ENCODE assay signal across 8 mouse cellular contexts in genomic region chr6:115823850-115824464, GRCm38 (mm10). TPM values are rescaled to one million over a fixed set of nuclear protein-coding genes. Genes with fewer than 3 reads are reported as not detected.
DNase-seq lines count a peak whose midpoint lies in the region; ATAC-seq and TF ChIP-seq lines count a peak whose summit lies in the region.
"Not testable (repeated sequence)": the region's sequence is repeated elsewhere in the genome, so short reads cannot be mapped to it uniquely, and the experiment has no call there.

No protein-coding gene starts in this region.

- not testable (repeated sequence) for H3K4me3 ChIP-seq in bone marrow, adult 2 months (replicated peaks; ENCODE audit: control insufficient read depth, low read depth, low read length); stomach, embryonic 14.5 days (ENCODE audit: low read depth, low read length)
- H3K4me3 ChIP-seq in embryonic facial prominence, embryonic 15.5 days (replicated peaks): peak overlapping the region; percentile 28
- peak overlapping the region; percentile 38 for H3K4me3 ChIP-seq in heart, embryonic 16.5 days (ENCODE audit: low read length)
- H3K4me3 ChIP-seq in liver, embryonic 16.5 days (ENCODE audit: low read depth, low read length): peak overlapping the region; percentile 40

- WGBS in bone marrow, adult 2 months: 4% methylated on average over 4 of the region's 11 CpGs
- WGBS in embryonic facial prominence, embryonic 15.5 days: 4% methylated on average over 5 of the region's 11 CpGs
- 8% methylated on average over 4 of the region's 11 CpGs for WGBS in heart, embryonic 16.5 days
- WGBS in liver, embryonic 16.5 days (ENCODE audit: insufficient replicate concordance): 0% methylated on average over 5 of the region's 11 CpGs
- WGBS in stomach, embryonic 14.5 days: 4% methylated on average over 5 of the region's 11 CpGs

- H3K9ac ChIP-seq in embryonic facial prominence, embryonic 15.5 days; heart, embryonic 16.5 days (ENCODE audit: low read length); liver, embryonic 16.5 days (ENCODE audit: low read depth, low read length); stomach, embryonic 14.5 days (replicated peaks; ENCODE audit: low read depth, low read length): not testable (repeated sequence)

- TF ChIP-seq CTCF in bone marrow, adult 2 months (IDR thresholded peaks at IDR 0.05; ENCODE audit: control insufficient read depth, insufficient read depth, low read length): peak; percentile 69

- TF ChIP-seq POLR2A in bone marrow, adult 2 months (IDR thresholded peaks at IDR 0.05; ENCODE audit: borderline replicate concordance, control insufficient read depth, low read depth, low read length): not testable (repeated sequence)

- H3K4me1 ChIP-seq in bone marrow, adult 2 months (ENCODE audit: control insufficient read depth, insufficient read depth, low read length); embryonic facial prominence, embryonic 15.5 days; heart, embryonic 16.5 days (ENCODE audit: control insufficient read depth, insufficient read depth, low read length); stomach, embryonic 14.5 days (ENCODE audit: control insufficient read depth, insufficient read depth, low read length): not testable (repeated sequence)
- peaks cover 28% of the 10 kb centered on the region for H3K4me1 ChIP-seq in liver, embryonic 16.5 days (ENCODE audit: control insufficient read depth, low read depth, low read length)

- DNase-seq in CD4-positive, CD25-positive, alpha-beta regulatory T cell, adult 2 months (ENCODE audit: low read depth, low spot score): peak; percentile 91
- peak; percentile 82 for DNase-seq in kidney, adult 9 months

- peak; percentile 87 for ATAC-seq in embryonic facial prominence, embryonic 15.5 days (ENCODE audit: insufficient number of reproducible peaks, low FRiP score, low TSS enrichment, low read depth)
- ATAC-seq in heart, embryonic 16.5 days (replicated peaks; ENCODE audit: extremely low read depth, insufficient read depth, low FRiP score): peak; percentile 95
- ATAC-seq in liver, embryonic 16.5 days (ENCODE audit: low read depth): peak; percentile 90
- peak; percentile 90 for ATAC-seq in monocyte, adult 5-6 weeks (replicated peaks; ENCODE audit: insufficient number of reproducible peaks, low FRiP score, low TSS enrichment, poor library complexity, severe bottlenecking)
- ATAC-seq in stomach, embryonic 14.5 days (ENCODE audit: insufficient number of reproducible peaks, insufficient read depth, low FRiP score, low read depth): peak; percentile 95

- H3K36me3 ChIP-seq in embryonic facial prominence, embryonic 15.5 days; heart, embryonic 16.5 days (ENCODE audit: control insufficient read depth, insufficient read depth); liver, embryonic 16.5 days (ENCODE audit: control insufficient read depth, insufficient read depth); stomach, embryonic 14.5 days (ENCODE audit: control insufficient read depth, insufficient read depth, low read length): not testable (repeated sequence)

- not testable (repeated sequence) for H3K27ac ChIP-seq in bone marrow, adult 2 months (ENCODE audit: control insufficient read depth, insufficient read depth, low read depth, low read length, poor library complexity); embryonic facial prominence, embryonic 15.5 days (replicated peaks); heart, embryonic 16.5 days (ENCODE audit: low read length)
- H3K27ac ChIP-seq in liver, embryonic 16.5 days (ENCODE audit: low read length): peak overlapping the region; percentile 45
- H3K27ac ChIP-seq in stomach, embryonic 14.5 days (ENCODE audit: low read length): peak overlapping the region; percentile 30

- not testable (repeated sequence) for H3K27me3 ChIP-seq in embryonic facial prominence, embryonic 15.5 days; heart, embryonic 16.5 days (ENCODE audit: control insufficient read depth, insufficient read depth, low read length); liver, embryonic 16.5 days (ENCODE audit: control insufficient read depth, insufficient read depth, low read depth, low read length); stomach, embryonic 14.5 days (ENCODE audit: control insufficient read depth, insufficient read depth, low read length)

- H3K9me3 ChIP-seq in embryonic facial prominence, embryonic 15.5 days (replicated peaks); heart, embryonic 16.5 days (replicated peaks; ENCODE audit: control insufficient read depth, low read length); liver, embryonic 16.5 days (replicated peaks; ENCODE audit: control insufficient read depth, low read length); stomach, embryonic 14.5 days (ENCODE audit: control insufficient read depth, low read depth, low read length): not testable (repeated sequence)

- H3K4me2 ChIP-seq in embryonic facial prominence, embryonic 15.5 days (replicated peaks): peak overlapping the region; percentile 42
- H3K4me2 ChIP-seq in heart, embryonic 16.5 days (ENCODE audit: low read depth, low read length): peak overlapping the region; percentile 59
- peak overlapping the region; percentile 62 for H3K4me2 ChIP-seq in liver, embryonic 16.5 days (ENCODE audit: low read depth, low read length)
- peak overlapping the region; percentile 31 for H3K4me2 ChIP-seq in stomach, embryonic 14.5 days (replicated peaks; ENCODE audit: low read depth, low read length)

RNA-seq across cellular contexts. Expression of gene Efcab12, which starts 14.3 kb away (rescaled TPM):
- 0.38 TPM in 1 of 2 replicates, not detected in the other for polyA plus RNA-seq in bone marrow, adult 2 months (2011; ENCODE audit: insufficient read depth, insufficient read length, low replicate concordance, missing spikeins)
- polyA plus RNA-seq in embryonic facial prominence, embryonic 15.5 days (2015; fragmentation: Nextera tagmentation; extraction: Ambion mirVana): 1.1 and 1.9 TPM in 2 replicates
- 0.51 and 0.59 TPM in 2 replicates for polyA plus RNA-seq in heart, embryonic 16.5 days (2015; fragmentation: Nextera tagmentation; extraction: Ambion mirVana)
- 0.08 TPM in 1 of 2 replicates, not detected in the other for polyA plus RNA-seq in liver, embryonic 16.5 days (2015; fragmentation: Nextera tagmentation; extraction: Ambion mirVana)
- total RNA-seq in monocyte, adult 5-6 weeks (2017): not detected in 3 replicates
- 0.87 and 0.91 TPM in 2 replicates for polyA plus RNA-seq in stomach, embryonic 14.5 days (2014; fragmentation: Nextera tagmentation; extraction: Ambion mirVana)

RNA-seq across cellular contexts. Expression of gene Rpl32, which starts 15.4 kb away (rescaled TPM):
- polyA plus RNA-seq in bone marrow, adult 2 months (2011; ENCODE audit: insufficient read depth, insufficient read length, low replicate concordance, missing spikeins): 1,266 and 1,894 TPM in 2 replicates
- polyA plus RNA-seq in embryonic facial prominence, embryonic 15.5 days (2015; fragmentation: Nextera tagmentation; extraction: Ambion mirVana): 2,086 and 2,192 TPM in 2 replicates
- polyA plus RNA-seq in heart, embryonic 16.5 days (2015; fragmentation: Nextera tagmentation; extraction: Ambion mirVana): 1,011 and 1,085 TPM in 2 replicates
- polyA plus RNA-seq in liver, embryonic 16.5 days (2015; fragmentation: Nextera tagmentation; extraction: Ambion mirVana): 967 and 1,136 TPM in 2 replicates
- total RNA-seq in monocyte, adult 5-6 weeks (2017): 1,916 to 2,189 TPM (median 2,052 TPM) in 3 replicates
- 2,694 and 2,736 TPM in 2 replicates for polyA plus RNA-seq in stomach, embryonic 14.5 days (2014; fragmentation: Nextera tagmentation; extraction: Ambion mirVana)

RNA-seq across cellular contexts. Expression of gene Mbd4, which starts 29.2 kb away (rescaled TPM):
- 9.4 and 11.3 TPM in 2 replicates for polyA plus RNA-seq in bone marrow, adult 2 months (2011; ENCODE audit: insufficient read depth, insufficient read length, low replicate concordance, missing spikeins)
- 18.4 and 18.5 TPM in 2 replicates for polyA plus RNA-seq in embryonic facial prominence, embryonic 15.5 days (2015; fragmentation: Nextera tagmentation; extraction: Ambion mirVana)
- polyA plus RNA-seq in heart, embryonic 16.5 days (2015; fragmentation: Nextera tagmentation; extraction: Ambion mirVana): 10.2 and 12.5 TPM in 2 replicates
- 8.5 and 9.3 TPM in 2 replicates for polyA plus RNA-seq in liver, embryonic 16.5 days (2015; fragmentation: Nextera tagmentation; extraction: Ambion mirVana)
- 9.7 to 13.3 TPM (median 11.5 TPM) in 3 replicates for total RNA-seq in monocyte, adult 5-6 weeks (2017)
- polyA plus RNA-seq in stomach, embryonic 14.5 days (2014; fragmentation: Nextera tagmentation; extraction: Ambion mirVana): 16.4 and 20.6 TPM in 2 replicates

RNA-seq across cellular contexts. Expression of gene Ift122, which starts 29.3 kb away (rescaled TPM):
- 0.83 and 3.6 TPM in 2 replicates for polyA plus RNA-seq in bone marrow, adult 2 months (2011; ENCODE audit: insufficient read depth, insufficient read length, low replicate concordance, missing spikeins)
- polyA plus RNA-seq in embryonic facial prominence, embryonic 15.5 days (2015; fragmentation: Nextera tagmentation; extraction: Ambion mirVana): 23.2 and 25.0 TPM in 2 replicates
- 21.4 and 23.0 TPM in 2 replicates for polyA plus RNA-seq in heart, embryonic 16.5 days (2015; fragmentation: Nextera tagmentation; extraction: Ambion mirVana)
- 2.1 and 2.7 TPM in 2 replicates for polyA plus RNA-seq in liver, embryonic 16.5 days (2015; fragmentation: Nextera tagmentation; extraction: Ambion mirVana)
- total RNA-seq in monocyte, adult 5-6 weeks (2017): 1.1 to 1.2 TPM (median 1.1 TPM) in 3 replicates
- polyA plus RNA-seq in stomach, embryonic 14.5 days (2014; fragmentation: Nextera tagmentation; extraction: Ambion mirVana): 22.2 and 23.9 TPM in 2 replicates

RNA-seq across cellular contexts. Expression of gene Cand2, which starts 49.6 kb away (rescaled TPM):
- polyA plus RNA-seq in bone marrow, adult 2 months (2011; ENCODE audit: insufficient read depth, insufficient read length, low replicate concordance, missing spikeins): 0.23 and 1.3 TPM in 2 replicates
- polyA plus RNA-seq in embryonic facial prominence, embryonic 15.5 days (2015; fragmentation: Nextera tagmentation; extraction: Ambion mirVana): 33.6 and 33.7 TPM in 2 replicates
- 42.0 and 49.8 TPM in 2 replicates for polyA plus RNA-seq in heart, embryonic 16.5 days (2015; fragmentation: Nextera tagmentation; extraction: Ambion mirVana)
- 2.5 and 2.8 TPM in 2 replicates for polyA plus RNA-seq in liver, embryonic 16.5 days (2015; fragmentation: Nextera tagmentation; extraction: Ambion mirVana)
- total RNA-seq in monocyte, adult 5-6 weeks (2017): 0.10 to 0.53 TPM (median 0.19 TPM) in 3 replicates
- 27.7 and 31.0 TPM in 2 replicates for polyA plus RNA-seq in stomach, embryonic 14.5 days (2014; fragmentation: Nextera tagmentation; extraction: Ambion mirVana)
